Mouse (Mus musculus): ENCODE results near the gene Zfp518b. TPM values are rescaled to one million over a fixed set of nuclear protein-coding genes. Genes with fewer than 3 reads are reported as not detected.

Zfp518b gene
- total RNA-seq, 2 experiments from 2014 or later = 11.5 to 14.9 TPM

- intact Hi-C loops (cut with DNase I) = loop anchor here (5.0 kb wide), 1 partner anchor 327 kb away; no protein-coding TSS in a partner anchor
- no peak for DNase-seq (ENCODE audit: low spot score in 2 of 2)
Measured at GRCm38 (mm10) chr5:38634321-38635164, 50.1 kb downstream of the Zfp518b start.

GRCm38 (mm10) chr5:38632463-38633449 is 51.9 kb downstream of the Zfp518b start:
- DNase-seq (ENCODE audit: low spot score in 2 of 2) = peak; percentile 46 to 74
- intact Hi-C loops (cut with DNase I) = loop anchor here (5.0 kb wide), 1 partner anchor 325 kb away; no protein-coding TSS in a partner anchor

DNA sequence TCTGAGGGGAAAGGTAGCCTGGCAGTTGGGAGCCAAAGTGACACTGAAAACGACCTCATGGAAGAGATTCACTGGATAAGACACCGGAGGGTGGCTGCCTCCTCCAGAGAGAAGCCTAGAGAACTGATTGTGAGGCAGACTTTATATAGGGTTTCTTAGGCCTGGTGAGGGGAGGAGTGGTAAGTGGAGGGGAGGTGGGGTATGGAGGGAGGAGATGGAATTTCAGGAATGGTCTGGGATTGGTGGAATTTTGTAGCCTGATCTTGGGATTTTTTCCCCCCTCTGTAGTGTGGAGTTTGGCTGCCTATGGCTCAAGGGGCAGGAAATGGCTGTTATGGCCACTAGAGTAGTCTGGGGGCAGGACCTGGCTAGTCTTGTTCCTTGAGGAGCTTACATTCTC is 56.6 kb downstream of the Zfp518b start:
- no peak for DNase-seq (ENCODE audit: low spot score in 2 of 2)
- intact Hi-C loops (cut with DNase I) = no loop called here

DNA sequence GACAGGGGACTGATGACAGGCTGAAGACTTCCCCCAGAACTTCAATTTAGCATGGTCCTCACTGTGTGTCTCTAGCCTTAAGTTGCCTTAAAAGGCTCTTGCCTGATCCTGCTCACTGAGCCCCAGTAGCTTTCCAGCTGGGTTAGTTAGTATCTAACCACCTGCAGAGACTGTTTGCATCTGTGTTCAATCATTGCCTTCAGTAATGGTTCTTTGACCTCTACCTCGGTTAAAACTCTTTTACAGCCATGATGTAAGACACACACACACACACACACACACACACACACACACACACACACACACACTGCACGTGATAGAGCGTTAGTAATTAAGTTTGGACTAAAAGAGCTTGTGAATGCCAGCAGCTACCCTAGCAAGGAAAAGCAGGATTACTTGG is 57.7 kb downstream of the Zfp518b start:
- no peak for DNase-seq (ENCODE audit: low spot score in 2 of 2)
- intact Hi-C loops (cut with DNase I) = no loop called here

DNA sequence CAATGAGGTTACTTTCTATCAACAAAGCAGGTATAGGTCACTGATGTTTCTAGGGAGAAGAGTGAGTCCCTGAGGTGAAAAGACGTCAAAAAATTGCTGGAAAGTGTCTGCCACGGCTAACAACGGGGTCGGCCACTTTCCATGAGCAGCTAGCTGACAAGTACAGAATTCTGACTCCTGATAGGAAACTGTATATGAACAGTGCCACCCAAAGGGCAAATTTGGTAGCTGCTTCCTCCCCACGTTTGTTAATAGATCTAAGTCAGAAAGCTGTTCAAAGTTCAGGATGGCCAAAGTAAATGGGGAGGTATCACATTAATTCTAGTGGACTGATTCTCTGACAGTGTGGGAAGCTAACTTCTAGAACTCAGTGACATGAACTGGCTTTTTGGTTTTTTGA is 63.8 kb downstream of the Zfp518b start:
- intact Hi-C loops (cut with DNase I) = loop anchor here (2.0 kb wide), 1 partner anchor 40 kb away; no protein-coding TSS in a partner anchor
- peak; percentile 19 to 30 for DNase-seq (ENCODE audit: low spot score in 2 of 2)

GRCm38 (mm10) chr5:38618908-38619307 is 65.7 kb downstream of the Zfp518b start:
- intact Hi-C loops (cut with DNase I) = no loop called here
- no peak for DNase-seq (ENCODE audit: low spot score in 2 of 2)

Other genes with a start within 250 kb of the Zfp518b start
- under 1 TPM; 0.39 to 0.63 TPM for gene Slc2a9, start 181.7 kb downstream of the Zfp518b start, total RNA-seq (2021)
- gene Wdr1, start 121.6 kb downstream of the Zfp518b start, total RNA-seq (2021) = 100 to 1,000 TPM; 143 to 152 TPM
- not detected for gene Clnk, start 192.0 kb upstream of the Zfp518b start, total RNA-seq (2021)